Mouse (Mus musculus) large intestine, adult 2 months (tissue): Measurements from ENCODE around the gene Adcy1. TPM values are rescaled to one million over a fixed set of nuclear protein-coding genes. Genes with fewer than 3 reads are reported as not detected.

Experiments used
- DNase-seq: peaks from one replicate; pipeline ENCODE4 v3.0.0-alpha.2; 2012; ENCODE audit warnings: low read depth, low spot score
- WGBS: fragments of 180-500 bp; shearing (Covaris S2); methylation state at CpG from one replicate; pipeline ENCODE4 v1.1.7; 2018; 5-methylcytosine and 5-hydroxymethylcytosine counted together
- polyA plus RNA-seq: library from polyadenylated mRNA; depleted of rRNA; stranded (reverse); fragments of >200 nt; gene quantifications from 2 replicates; pipeline ENCODE4 v1.2.3, GENCODE M21; 2012

The Adcy1 gene
- polyA plus RNA-seq, 1 experiment = 0.31 TPM

DNA sequence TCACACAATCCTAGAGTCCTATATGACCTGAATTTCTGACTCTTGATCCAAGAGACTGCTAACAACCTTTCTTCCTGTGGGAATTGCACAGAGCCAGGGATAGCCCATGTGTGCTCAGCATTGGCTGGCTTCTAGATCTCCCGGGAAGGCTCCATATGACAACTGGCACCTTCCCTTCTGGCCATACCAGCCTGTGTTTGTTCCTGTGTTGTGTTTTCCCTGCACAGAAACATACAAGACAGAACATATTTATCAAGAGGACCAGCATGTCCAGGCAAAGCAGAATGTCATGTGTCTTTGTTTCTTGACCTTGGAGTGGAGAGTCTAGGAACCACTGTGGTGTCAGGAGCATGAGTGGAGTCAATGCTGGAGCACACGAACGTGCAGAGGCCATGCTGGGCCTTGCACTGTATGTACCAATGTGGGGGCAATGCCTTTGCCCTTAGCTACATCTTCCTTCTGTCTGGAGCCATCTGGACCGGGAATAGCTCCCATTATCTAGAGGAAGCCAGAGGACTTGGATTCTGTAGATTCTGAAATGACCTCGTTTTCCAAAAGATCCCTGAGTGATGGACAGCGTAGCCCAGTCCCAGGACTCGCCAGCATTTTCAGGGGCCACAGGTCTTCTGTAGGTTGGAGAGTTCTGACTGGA is 69.6 kb downstream of the Adcy1 start:
- 88% methylated on average over 7 of the region's 7 CpGs for WGBS
- no peak for DNase-seq

DNA sequence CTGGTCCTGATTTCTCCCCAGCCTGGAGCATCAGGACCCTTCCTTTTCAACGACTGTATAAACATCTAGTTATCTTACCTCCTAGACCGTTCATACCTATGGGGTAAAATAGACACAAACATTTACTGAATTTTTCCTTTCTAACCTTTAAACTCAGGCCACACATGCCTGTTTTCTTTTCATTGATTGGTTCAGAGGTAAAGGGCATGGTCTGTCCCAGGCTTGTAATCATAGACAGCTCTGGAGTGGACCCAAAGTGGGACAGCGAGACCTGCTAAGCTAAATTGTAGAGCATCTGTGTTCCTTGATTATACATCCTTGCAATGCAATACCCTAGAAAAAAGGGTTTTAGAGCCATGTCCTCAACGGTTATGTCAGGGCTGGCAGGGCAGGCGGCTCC is 70.4 kb downstream of the Adcy1 start:
- WGBS = 90% methylated on average over 5 of the region's 5 CpGs
- DNase-seq = no peak

DNA sequence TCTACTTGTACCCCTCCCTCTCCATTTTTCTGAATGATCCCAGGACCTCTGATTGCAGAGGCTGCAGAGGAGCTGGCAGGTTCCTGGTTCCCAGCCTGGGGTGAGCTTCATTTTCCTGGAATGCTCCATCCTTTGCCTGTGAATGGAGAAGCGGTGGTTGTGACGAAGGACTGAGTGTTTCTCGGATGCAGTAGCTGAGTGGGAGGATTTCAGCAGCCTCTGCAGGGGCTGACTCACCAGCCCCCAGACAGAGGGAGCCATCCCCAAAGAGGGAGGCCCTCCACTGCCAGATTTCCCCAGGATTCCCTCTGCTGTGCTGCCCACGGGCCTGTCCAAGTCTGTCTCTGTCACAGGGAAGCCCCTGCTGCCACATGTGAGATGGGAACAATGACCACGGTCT is 71.0 kb downstream of the Adcy1 start:
- DNase-seq = no peak
- WGBS = 87% methylated on average over 5 of the region's 5 CpGs

DNA sequence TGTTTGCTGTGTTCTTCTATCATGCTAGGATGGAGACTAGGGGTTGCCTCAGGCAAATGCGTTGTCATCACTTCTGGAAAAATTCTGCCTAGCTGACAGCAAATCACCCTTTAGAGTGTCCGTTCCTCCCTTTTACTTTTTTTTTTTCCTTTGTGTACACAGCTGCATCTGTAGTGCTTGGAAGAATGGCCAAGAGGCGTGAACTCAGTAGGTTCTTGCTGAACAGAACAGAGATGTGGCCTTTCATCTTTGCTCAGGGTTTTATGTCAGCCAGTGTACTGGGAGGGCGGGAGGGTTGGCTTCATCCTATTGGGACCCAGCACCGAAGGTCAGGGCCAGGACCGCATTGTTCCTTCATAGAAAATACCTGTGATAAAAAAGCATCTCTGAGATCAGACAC is 72.0 kb downstream of the Adcy1 start:
- 37% methylated on average over 6 of the region's 6 CpGs for WGBS
- DNase-seq = no peak

DNA sequence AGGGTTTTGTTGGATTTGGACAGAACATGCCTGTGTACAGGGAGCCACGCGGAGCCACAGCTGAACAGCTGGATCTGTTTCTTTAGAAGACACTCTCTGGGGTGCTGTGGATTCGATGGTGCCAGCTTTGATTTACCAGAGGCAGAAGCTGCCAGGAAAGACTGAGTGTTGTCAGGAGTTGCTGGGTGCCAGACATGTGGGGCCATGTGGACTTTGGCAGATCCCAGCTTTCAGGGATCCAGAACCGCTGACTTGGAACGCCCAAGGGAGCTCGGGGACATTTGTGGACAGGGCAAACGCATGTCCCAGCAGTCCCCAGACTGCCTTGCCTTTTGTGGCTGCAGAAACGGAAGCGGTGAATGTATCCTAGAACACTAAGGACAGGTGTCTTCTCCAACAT is 72.5 kb downstream of the Adcy1 start:
- 59% methylated on average over 9 of the region's 9 CpGs for WGBS
- DNase-seq = no peak

DNA sequence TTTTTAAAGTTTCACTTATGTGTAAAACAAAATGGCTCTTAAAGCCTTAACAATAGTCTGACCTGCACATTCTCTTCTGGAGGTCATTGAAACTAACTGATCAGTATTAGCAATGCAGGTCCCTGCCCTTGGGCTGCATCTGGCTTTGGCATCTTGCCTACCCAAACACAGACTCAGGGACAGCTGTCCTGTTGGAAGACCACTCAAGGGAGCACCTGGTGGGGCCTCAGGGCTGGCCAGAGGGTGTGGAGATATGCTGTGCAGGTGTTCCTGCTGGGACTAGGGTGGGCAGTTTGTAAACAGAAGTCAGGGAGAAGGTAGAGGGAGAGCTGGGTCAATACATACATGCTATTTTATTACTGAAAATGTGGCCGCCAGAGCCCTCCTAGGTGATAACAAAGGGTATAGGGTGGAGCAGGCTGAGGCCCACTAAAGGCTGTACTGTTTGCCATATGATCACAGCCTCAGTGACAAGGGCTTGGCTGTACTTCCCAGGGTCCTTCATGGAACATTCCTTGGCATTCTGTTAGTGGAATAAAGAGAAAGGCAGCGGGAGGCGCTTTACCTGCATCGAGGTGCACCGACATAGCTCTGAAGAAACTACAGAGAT is 73.1 kb downstream of the Adcy1 start:
- no peak for DNase-seq
- 59% methylated on average over 5 of the region's 5 CpGs for WGBS

DNA sequence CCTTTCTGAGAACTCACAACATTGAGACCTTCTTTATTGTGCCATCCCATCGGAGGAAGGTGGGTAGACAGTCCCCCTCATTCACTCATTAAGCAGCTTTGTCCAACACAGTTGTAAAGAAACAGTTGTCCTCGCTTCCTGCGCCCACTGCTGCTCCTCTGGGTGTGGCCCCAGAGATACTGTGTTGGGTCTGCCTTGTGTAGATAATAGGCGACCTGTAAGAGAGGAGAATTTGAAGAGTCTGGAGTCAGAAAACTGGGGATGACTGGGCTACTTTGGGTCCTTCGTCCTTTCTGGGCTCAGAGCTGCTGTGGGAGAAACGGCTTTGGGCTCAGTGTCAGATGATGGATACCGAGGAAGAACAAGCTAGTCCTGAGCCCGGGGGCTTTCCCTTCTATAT is 75.1 kb downstream of the Adcy1 start:
- DNase-seq = no peak
- 92% methylated on average over 8 of the region's 8 CpGs for WGBS

DNA sequence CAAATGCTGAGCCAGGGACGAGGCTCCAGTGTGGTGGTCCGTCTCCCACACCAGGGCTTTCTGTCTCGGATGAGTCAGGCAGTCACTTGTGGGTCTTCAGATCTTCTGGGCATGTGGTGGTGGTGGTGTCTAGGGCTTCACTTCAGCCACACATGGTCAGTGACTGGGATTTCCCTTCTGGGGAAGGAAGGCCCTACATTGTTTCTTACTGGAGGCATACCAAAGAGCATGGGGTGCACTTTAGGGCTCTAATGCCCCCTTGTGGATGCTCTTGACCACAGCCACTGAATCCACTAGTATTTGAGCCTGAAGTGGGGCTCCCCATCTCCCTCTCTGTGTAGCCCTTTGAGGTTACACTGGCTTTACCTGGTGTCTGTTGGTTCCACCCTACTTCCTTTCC is 77.2 kb downstream of the Adcy1 start:
- 91% methylated on average over 3 of the region's 3 CpGs for WGBS
- DNase-seq = no peak

DNA sequence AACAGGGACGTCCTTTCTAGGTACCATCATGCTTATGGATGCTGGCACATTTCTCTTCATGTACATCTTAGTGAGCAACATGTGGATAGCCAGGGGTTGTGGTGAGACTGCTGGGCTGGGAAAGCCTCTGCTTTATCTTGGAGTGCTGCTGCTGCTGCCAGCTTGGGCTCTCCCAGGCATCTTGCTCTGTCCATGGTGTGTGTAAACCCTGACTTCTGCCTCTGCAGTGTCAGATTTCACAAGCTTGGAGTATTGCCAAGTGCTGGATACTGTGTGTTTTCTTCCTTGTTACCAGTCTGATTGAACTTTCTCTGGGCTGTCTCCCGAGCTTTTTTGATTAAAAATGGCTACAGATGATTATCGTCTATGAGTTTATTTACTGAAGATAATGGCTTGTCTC is 79.4 kb downstream of the Adcy1 start:
- peak; percentile 31 for DNase-seq
- 25% methylated on average over 3 of the region's 3 CpGs for WGBS

DNA sequence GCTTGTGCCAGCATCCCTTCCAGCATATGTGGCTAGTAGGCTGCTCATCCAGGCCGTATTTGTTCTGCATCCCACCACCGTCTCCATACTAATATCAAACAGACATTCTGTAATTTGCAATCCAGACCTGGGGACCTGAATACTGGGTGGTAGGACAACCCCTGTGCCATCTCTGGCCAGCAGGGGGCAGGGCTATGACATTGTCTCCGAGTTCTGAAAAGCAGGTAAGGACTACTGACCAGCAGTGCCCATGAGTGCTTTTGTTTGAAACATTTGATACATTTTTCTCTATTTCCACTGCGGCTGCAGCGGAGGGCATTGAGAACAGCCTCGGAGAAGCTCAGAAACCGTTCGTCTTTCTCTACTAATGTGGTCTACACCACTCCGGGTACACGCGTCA is 81.1 kb downstream of the Adcy1 start:
- no peak for DNase-seq
- WGBS = 85% methylated on average over 11 of the region's 11 CpGs

DNA sequence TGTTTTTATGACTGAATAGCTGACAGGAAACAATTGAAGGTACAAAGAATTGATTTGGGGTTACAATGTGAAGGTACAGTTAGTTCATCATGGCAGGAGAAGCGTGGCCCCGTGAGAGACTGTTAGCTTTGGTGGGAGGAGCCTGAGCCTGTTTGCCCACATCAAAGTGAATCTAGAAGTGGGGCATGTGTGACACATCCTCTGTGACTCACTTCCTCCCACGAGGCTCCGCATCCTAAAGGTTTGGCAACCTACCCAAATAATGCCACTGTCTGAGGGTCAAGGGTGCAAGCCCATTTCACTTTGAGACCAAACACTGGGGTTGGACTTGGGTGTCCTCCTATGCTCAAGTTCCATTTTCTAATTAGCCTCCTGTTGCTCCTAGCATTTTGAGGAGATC is 81.9 kb downstream of the Adcy1 start:
- no peak for DNase-seq
- 30% methylated on average over 4 of the region's 4 CpGs for WGBS

DNA sequence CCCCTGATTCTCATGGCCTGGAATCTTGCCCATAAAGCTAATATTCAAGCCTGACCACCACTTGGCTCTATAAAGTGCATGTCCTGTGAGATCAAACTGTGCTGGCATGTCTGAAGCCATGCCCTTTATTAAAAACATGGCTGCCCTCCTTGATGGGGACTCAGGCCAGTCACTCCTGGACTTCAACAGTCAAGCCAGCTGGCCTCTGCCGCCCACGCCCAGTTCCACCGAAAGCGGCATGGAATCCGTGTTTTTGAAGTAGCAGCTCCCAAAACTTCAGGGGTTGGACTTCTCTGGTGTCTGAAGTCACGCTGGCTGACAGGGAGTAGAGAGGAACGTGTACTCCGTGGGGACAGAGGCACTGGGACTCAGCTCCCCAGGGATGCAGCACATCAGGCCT is 84.2 kb downstream of the Adcy1 start:
- 85% methylated on average over 8 of the region's 8 CpGs for WGBS
- no peak for DNase-seq

DNA sequence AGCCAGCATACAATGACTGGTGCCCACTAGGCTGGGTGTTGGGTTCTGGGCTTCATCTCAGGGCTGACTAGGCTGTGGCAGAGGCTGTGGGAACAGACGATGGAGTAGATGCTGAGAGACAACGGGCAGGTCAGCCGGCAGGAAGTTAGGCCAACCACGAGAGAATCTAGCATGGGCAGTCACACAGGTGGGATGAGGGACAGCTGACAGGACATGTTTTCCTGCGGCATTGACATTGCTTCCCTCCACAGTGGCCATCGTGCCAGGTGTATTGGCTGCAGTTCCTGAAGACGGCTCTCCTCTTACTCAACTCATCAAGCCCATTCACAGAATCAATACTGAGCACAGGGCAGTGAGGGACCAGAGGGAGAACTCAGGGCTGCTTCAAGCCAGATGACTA is 84.7 kb downstream of the Adcy1 start:
- no peak for DNase-seq
- WGBS = 86% methylated on average over 7 of the region's 7 CpGs

DNA sequence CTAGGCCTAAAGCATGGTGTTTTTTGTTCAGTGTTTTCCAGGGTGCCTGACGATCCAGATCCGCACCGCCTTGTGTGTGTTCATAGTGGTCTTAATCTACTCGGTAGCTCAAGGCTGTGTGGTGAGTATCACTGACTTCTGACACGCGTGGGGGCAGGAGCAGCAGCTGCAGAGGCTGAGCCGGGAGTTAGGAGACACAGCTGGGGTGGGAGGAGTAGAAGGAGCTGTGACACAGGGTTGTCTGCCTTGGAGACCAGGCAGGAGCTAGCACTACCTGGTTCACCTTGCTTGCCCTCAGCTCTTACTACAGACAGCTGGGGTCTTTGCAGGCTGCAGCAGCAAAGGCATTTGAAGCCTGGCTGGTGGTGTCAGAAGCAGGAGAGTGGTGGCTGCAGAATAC is 86.2 kb downstream of the Adcy1 start:
- no peak for DNase-seq
- WGBS = 73% methylated on average over 7 of the region's 7 CpGs

DNA sequence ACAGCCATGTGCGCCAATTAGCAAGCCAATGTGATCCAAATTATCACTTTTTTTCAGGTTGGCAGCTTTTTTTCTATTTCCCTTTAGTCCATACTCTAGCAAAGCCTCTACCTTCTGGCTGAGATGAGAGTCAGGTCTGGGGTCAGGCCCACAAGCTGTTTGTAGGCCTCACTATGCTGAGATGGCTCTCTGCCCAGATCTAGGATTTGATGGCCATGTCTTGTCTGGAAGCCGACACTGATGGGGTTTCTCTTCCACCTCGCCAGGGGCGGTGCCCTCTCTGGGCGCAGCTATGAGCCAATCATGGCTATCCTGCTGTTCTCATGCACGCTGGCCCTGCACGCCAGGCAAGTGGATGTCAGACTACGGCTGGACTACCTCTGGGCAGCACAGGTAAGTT is 87.2 kb downstream of the Adcy1 start:
- WGBS = 82% methylated on average over 8 of the region's 8 CpGs
- no peak for DNase-seq

DNA sequence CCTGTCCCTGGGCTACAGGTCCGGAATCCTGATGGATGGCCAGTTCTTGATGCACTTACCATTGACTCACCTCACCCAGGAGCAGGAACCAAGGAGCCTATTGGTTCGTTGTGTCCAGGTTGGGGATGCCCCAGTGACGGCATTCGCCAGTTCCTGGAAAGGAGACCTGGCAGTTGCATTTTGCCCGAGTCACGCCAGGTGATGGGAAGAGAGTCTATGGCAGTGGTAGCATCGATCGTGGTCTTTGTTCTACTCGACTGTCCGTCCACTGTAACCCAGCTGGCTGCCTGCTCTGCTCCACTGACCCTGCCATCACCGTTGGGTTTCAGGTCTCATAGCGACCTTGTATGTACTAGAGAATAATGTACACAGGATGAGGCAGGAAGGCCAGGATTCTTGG is 89.1 kb downstream of the Adcy1 start:
- WGBS = 93% methylated on average over 12 of the region's 12 CpGs
- no peak for DNase-seq

DNA sequence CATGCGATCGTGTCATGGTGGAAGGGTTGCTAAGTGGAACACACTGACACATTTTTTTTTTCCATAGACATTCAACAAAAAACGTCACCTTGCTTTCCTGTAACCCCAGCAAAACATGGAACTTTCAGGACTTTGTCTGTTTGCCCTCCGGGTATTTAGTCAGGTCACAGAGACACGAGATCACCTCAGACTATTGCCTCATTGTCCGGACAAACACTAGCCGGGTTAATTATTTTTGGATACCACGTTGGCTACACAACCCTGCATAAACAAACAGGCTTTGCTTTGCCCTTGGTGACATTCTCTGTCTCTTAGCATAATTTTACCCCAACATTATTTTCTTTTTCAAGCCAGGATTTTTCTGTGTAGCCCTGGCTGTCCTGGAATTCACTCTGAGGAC is 89.8 kb downstream of the Adcy1 start:
- DNase-seq = no peak
- WGBS = 44% methylated on average over 8 of the region's 8 CpGs

DNA sequence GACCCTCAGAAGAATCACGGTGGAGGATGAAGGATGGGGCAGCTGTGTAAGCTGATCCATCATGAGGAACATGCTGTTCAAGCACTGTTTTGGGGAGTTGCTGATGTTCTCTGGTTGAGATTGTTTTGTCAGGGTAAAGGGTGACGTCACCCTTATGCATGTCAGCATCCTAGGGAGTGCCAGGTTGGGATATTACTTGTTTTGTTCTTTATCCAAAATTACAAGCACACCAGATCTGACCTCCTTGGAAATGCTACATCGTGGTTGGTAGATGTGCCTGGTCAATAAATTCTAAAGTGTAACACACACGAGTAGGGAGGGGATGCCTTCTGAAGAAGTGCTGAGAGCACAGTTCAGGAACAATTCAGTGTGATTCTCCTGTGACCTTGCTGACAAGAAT is 93.1 kb downstream of the Adcy1 start:
- no peak for DNase-seq
- 58% methylated on average over 4 of the region's 4 CpGs for WGBS

DNA sequence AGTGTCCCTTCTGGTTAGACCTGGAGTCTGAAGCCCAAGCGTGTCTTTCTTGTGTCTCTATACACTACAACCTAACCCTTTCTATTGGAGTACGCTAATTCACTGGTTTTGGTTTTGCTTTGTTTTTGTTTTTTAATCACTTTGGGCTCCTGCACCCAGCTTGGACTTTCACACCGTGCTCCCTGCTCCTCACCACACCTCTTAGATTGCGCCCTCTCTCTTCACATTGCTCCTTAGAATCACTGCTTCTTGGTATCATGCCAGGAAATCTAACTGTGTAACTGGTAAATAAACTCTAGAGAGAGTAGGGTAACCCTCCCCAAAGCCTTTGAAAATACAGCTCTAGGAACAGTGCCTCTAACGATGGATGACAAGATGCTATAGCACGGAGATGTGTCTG is 94.9 kb downstream of the Adcy1 start:
- WGBS = 63% methylated on average over 6 of the region's 6 CpGs
- no peak for DNase-seq

DNA sequence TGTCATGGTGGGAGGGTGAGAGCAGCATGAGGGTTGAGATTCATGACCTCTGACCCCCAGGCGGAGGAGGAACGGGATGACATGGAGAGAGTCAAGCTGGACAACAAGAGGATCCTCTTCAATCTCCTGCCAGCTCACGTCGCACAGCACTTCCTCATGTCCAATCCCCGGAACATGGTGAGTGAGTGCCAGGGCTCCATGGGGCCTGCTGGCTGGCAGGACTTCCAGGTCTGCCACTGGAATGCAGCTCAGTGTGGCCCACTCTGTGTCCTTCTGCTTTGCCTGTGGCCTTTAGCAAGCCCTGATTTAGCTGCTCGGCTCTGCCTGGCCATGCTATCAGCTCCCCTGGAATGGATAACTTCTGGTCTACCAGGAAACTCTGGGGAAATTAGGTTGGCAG is 96.9 kb downstream of the Adcy1 start:
- 64% methylated on average over 6 of the region's 6 CpGs for WGBS
- no peak for DNase-seq

DNA sequence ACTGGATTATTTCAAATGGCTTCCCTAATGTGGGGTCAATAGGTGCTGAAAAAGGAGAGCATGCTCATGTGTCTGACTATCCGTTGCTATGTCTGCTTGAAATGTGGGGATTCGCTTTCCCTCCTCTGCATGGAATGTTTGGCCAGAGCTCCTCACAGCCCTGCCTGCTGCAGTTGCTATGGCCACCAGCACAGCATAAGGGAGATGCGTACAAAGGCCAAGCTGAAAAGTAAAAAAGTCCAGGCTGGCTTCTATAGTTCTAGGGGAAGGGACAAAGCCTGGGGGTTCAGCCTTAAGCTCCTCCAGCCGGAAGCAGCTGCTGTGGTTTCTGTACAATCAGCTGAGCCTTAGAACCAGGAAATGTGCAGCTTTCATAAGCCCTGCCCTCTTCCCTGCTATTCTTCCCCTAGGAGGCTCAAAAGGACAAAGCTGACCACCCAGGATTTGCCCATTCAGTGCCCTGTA is 97.4 kb downstream of the Adcy1 start:
- 48% methylated on average over 4 of the region's 4 CpGs for WGBS
- DNase-seq = no peak
